Mouse (Mus musculus): ENCODE results near the gene Col6a2.

DNA sequence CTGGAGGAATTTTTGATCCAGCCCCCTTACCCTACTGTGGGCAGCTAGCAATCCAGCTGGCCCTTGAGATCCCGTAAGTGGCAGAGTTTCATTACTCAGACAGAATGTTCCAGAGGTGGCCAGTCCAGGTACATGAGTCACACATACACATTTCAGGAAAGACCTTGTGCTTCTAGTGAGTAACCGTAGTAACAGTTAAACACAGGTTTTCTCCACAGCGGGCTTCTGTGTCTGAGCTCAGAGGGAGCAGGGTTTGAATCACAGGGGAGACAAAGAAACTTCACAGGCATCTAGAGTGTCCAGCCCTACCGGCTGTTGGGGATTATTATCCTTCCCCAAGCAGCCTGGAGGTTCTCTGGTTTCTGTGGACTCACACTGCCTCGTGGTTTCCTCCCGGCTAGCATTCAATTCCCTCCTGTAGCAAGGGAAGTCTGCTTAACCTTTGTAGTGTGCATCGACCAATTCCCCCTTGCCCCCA is 10.7 kb upstream of the Col6a2 start:
- TF ChIP-seq CTCF (IDR thresholded peaks at IDR 0.05; ENCODE audit: low read depth): no peak
- no peak for TF ChIP-seq EP300 (IDR thresholded peaks at IDR 0.05; ENCODE audit: low read depth)
